Mouse (Mus musculus) induced T-regulatory cell, adult 2 months (primary cell): ENCODE results near the gene Grsf1.

Source experiments
- DNase-seq: peaks from one replicate; pipeline ENCODE4 v3.0.0-alpha.2; 2012; ENCODE audit warnings: low read depth

Grsf1 gene

DNA sequence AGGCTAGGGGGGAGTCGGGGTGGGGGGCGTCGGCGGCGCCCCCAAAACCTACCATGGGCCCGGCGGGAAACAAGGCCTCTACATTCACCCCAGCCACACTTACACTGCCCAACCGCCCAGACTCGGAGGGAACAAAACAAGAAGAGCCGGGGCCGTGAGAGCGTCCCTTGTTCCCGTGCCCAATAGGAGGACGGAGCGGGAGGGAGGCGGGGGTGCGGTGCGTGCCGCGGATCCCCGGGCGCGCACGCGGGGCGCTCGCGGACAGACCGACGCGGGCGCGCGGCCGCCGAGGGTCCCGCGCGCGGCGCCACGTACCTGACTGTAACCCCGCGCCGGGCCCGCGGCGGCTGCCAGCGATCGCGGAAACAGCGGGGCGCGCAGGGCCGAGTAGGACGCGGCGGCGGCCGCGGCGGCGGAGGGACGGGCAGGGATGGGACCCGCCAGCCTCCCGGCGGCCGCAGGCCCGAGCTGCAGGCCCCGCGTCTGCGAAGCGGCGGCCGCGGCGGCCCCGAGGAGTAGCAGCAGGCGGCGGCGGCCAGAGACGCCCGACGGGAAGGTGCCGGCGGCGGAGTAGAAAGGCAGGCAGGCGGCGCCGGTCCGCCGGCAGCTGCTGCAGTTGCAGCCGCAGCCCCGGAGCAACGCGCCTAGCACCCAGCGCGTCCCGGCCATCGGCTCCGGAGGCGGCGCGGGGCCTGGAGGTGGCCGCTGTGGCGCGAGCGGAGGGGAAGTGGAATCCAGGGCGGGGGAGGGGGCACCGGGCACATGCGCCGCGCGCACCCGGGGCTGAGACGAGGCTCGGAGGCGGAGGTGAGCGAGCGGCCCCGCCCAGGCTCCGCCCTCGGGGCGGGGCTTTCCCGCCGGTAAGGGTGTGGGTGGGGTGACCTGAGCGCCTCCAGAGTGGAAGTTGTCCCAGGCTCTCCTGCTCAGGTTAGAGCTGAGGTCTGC lies at the start of gene Grsf1:
Grsf1 (minus strand) TSS at position 729 of the 945 bp plus-strand sequence.
- DNase-seq, result peak; percentile 93

DNA sequence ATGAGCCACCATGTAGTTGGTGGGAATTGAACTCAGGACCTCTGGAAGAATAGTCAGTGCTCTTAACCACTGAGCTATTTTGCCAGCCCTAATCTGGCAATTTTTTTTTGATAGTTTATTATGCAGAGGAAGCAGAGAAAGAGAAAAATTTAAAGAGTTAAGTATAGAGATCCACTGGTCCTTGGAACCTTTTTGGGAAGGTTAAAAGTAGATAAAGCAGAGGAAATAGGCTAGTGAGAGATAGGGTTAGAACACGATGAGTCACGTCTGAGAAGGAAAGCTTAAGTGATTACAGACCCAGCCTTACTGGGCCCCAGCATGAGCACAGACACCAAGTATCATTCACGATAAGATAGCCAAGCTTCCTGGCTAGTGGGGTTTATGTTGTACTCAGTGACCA lies 48.1 kb upstream of the Grsf1 start:
- no peak for DNase-seq

DNA sequence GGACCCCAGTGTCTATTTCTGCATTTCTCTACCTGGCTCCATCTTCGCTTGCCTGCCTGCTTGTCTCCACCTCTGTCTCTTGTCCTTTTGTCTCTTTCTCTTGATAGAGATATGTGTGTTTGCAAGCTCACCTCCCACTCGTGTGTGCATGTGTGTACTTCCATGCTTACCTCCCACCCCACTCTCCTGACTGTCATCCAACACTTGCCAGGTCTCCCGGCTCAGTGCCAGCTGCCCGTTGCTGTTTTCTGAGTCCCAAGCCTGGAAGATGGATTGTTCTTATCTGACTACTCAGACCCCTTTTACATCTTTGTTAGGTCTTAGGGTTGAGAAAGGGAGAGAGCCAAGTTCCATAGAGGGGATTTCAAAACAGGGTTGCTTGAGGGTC lies 46.2 kb upstream of the Grsf1 start:
- DNase-seq, result no peak

DNA sequence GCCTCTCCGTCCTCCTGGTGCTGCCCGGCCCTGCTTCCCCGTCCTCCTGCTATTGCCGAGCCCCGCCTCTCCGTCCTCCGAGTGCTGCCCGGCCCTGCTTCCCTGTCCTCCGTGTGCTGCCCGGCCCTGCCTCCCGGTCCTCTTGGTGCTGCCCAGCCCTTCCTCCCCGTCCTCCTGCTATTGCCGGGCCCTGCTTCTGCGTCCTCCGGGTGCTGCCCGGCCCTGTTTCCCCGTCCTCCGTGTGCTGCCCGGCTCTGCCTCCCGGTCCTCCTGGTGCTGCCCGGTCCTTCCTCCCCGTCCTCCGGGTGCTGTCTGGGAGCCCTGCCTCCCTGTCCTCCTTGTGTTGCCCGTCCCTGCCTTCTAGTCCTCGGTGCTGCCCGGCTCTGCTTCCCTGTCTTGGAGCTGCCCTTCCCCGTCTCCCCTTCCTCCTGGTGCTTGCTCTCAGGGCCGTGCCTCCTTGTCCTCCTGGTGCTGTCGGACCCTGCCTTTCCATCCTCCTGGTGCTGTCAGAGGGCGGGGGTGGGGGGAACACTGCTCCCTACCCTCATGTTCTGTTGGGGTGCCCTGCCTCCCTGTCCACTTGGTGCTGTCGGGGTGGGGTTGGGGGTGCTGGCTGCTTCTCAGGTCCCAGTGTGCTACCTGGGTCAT lies 45.7 kb upstream of the Grsf1 start:
- peak; percentile 48 for DNase-seq

DNA sequence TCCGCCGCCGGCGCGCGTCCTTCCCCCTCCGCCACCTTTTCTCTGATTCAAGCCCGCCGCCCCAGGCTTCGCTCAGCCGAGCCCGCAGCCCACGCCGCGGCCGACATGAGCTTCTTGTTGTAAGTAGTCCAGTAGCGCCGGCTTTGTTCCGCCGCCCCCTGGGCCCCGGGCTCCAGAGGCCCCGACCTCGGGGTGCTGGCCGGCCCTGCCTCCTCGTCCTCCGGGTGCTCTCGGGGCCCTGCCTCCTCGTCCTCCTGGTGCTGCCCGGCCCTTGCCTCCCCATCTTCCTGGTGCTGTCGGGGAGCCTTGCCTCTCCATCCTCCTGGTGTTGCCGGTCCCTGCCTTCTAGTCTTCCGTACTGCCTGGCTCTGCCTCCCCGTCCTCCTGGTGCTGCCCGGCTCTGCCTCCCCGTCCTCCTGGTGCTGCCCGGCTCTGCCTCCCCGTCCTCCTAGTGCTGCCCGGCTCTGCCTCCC lies 45.1 kb upstream of the Grsf1 start:
- no peak for DNase-seq

DNA sequence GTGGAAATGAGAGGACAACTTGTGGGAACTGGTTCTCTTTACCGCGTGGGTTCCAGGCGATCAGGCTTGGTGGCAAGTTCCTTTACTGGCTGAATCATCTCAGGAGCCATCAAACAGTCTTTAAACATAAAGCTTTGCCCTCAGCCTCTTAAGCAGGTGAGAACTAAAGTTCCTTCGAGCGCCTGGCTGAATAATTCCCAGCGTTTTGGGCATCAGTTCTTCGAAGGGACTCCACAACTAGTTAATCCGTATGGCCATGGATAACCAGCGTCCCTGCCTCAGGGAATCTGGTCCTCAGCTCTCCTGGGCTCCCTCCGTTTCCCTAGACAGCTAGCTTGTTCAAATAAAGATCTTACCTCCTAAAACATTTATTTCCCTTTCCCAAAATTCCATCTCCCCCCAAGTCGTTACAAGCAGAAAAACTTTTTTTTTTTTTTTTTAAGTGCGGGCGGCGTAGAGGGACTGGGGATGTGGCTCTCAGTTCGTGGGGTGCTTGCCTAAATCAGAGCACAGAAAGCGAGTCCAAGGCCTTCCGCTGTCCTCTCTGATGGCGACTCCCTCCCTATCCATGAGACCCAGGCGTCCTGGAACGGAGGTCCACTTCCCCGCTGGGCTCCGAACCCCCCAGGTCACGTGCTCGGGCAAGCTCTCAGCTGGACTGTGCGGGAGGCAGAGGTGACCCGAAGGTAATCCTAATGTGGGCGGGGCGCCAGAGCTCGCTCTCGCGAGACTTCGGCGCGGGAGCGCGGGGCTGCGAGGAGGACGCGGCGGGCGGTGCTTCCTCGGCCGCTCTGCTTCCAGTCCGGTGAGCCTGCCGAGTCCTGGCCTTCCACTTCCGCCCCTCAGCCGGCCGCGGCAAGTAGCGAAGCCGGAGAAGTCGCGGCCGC lies 44.4 kb upstream of the Grsf1 start, which contains the start of gene Mob1b:
Mob1b (plus strand) TSS at position 740 of the 887 bp plus-strand sequence.
- peak; percentile 96 for DNase-seq

DNA sequence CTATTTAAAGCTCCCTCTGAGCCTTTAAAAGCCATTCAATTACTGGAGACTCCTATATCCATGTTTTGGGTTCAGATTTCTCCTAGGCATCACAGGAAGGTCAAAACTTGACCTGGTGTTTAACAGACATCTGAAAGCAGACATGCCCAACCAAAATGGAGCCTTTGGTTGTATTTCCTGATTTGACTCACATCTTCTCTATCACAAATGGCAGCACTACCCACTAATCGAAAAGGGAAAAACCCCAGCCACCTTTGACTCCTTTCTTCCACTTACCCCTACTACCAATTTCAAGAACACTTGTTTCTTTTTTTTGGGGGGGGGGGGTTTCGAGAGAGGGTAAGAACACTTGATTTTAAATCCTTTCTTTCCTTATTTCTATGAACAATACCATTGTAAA lies 41.0 kb upstream of the Grsf1 start:
- peak; percentile 46 for DNase-seq

DNA sequence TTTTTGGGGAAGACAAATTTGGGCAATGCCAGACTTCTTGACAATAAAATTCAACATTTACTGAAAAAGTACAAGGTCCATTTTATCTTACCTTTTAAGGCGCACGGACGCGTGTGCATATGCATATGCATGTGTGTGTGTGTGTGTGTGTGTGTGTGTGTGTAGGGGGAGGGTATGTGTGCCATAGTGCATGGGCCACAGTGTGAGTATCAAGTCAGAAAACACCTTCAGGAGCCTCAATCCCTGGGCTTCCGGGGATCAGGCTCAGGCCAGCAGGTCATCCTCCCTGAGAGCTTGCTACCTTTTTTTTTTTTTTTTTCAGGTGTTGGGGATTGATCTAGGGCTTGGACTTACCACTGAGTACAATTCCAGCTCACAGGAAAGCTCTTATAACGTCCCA lies 36.4 kb upstream of the Grsf1 start:
- DNase-seq, result no peak

DNA sequence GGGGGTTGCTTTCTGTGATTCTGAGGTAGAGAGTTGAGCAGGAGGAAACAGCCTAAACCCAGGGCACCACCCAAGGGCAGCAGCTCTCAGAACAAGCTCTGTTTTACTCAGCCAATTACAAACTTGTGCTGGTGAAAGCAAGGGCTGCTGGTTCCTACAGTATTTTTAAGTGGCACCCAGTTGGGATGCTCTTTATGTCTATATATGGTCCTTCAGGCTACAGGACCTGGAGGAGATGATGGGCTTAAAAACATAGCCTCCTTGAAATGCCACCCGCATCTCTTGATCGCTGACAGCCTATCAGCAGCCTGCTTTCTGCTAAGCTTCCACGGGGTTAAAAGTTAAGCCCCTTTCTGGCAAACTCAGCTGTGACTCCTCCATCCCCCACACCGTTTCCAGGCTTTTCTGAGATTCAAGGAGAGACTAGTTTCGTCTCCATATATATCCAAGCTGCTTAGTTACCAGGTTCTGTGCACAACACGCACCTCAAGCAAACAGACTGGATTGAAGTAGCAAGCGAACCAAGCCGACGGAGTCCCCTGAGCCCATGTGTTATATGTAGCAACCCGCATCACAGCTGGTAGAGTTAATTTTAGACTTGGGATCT lies 35.8 kb upstream of the Grsf1 start:
- DNase-seq, result no peak

DNA sequence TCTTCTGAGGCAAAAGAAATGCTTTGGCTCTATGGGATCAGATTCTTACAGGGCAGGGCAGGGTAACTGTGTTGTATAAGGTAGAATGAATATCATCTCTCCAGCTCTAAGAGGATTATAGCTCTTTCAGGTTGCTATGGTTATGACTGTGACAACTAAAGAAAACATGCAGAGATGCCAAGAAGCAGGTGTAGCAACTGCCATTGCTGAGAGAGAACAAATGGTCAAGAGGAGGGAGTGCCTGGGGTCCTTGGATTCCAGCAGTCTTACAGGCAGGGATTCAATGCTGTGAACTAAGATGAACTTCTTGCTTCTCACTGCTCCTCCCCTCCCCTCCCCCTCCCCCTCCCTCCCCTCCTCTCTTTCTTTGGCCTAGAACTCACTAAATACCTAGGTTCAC lies 35.2 kb upstream of the Grsf1 start:
- DNase-seq, result no peak

DNA sequence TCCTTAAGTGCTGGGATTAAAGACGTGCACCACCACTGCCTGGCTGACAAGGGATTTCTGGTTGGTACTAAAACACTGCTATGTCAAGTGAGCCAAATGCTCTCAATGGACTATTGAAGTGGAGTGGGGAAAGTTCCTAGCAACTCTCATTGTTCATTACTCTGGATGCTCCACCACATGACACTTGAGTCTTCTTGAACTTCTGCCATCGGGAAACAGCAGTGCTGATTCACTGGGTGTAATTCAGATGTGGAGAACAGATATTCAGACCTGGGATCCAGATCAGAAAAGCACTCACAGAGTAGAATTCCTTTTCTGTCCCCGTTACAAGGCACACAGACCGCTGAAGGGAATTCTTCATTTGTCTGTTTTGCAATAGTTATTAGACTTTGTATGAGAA lies 27.6 kb upstream of the Grsf1 start:
- DNase-seq, result no peak

DNA sequence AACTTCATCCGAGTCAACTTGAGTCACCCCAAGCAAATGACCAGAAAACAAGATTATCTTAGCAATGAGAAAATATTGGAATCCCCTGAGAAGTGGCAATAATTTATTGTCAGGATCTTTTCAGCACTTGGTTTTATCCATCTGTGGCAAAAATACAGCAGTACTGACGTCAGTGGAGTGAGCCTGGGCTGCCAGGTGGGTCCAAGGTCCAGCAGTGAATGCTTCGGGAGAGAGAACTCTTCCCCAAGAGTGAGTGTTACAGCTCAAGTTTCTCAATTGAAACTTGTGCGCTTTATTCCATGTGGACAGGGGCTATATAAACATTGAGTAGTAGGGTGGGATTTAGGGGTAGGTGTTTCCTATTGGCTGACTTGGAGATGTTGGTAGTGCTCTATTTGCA lies 26.1 kb upstream of the Grsf1 start:
- no peak for DNase-seq

DNA sequence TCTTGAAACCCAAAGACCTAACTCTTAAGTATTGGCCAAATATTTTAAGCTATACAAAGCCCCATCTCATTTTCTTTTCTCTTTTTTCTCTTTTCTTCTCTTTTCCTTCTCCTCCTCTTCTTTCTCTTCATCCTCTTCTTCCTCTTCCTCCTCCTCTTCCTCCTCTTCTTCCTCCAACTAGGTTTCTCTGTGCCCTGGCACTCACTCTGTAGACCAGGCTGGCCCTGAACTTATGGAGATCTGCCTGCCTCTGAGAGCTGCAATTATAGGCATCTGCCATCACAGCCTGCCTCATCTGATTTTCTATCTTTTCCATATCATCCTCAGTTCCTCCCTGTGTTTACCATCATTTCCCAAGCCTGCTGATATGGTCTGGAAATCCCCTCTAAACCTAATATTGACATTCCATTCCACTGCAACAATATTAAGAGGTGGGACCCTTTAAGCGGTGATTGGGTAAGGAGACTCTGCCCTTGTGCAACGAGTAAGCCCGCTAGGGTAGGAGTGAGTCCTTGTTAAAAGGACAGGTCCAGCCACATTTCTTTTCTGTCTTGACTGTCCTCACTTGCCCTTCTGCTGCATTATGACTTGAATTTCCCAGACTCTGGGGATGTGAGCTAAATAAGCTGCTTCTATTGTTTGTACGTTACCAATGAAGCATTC lies 23.4 kb upstream of the Grsf1 start:
- DNase-seq, result no peak

DNA sequence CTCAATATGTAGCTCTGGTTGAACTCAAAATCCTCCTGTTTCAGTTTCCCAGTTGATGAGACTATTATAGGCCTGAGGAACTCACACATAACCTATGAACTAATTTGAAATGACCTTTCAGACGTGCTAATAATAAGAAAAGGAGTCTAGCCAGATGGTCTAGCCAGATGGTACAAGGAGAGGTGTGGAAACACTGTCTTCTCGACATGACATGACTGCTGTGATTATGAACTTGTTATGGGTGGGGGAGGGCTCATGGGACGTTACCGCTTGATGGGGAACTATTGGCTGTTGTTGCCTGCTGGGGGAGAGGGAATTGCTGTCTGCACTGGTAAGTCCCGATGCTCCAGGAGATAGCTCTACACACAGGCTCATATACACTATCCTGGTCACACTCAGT lies 21.3 kb upstream of the Grsf1 start:
- DNase-seq, result no peak

DNA sequence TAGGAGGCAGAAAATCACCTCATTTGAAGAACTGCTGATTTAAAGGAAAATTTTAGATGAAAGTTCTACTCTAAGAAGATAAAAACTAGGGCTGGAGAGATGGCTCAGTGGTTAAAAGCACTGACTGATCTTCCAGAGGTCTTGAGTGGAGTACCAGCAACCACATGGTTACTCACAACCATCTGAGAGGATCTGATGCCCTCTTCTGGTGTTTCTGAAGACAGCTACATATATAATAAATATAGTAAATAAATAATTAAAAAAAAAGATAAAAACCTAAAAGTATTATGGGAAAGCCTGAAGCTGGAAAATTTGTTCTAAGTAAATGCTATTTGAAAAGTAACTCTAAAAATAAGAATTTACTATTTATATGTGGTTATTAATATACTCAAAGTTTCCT lies 17.1 kb upstream of the Grsf1 start:
- DNase-seq, result no peak

DNA sequence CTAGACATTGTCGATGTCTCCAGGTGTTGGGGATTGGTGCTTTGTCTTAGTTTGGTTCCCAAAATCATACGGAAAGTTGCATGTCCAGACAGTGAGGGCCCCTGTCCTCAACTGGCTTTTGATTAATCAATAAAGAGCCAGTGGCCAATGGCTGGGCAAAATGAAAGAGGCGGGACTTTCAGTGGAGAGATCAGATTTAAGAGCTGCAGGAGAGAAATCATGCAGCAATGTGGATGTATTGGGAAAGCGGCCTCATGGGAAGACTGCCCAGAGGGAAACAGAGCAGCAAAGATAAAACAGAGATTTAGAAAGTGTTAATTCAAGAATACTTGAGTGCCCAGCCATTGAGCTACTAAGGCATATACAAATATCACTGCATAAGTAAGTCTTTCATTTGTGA lies 16.6 kb upstream of the Grsf1 start:
- no peak for DNase-seq

DNA sequence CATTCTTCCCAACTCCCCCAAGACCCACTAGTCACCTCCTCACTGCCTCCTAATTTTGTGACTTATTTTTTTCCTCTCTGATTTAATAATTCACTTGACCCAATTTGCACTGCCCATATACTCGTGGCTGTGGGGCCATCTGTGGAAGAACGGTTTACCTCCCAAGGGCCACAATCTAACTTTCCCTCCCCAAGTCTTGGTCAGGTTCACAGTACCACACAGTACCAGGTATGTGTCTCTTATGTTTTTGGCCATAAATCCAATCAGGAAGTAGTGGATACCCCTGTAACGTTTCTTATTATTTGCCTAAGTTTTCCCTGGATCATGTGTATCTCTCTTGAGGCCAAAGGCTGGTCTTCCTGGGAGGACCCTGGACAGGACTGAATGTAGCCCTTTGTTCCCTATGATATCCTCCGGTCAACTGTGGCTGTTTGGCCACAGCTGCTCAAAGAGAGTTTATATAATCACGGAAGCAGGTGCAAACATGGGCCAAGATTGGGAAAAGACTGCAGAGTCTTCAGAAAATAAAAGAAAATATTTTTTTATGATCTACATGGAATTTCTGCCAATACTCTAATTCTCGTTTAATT lies 15.6 kb upstream of the Grsf1 start:
- no peak for DNase-seq

DNA sequence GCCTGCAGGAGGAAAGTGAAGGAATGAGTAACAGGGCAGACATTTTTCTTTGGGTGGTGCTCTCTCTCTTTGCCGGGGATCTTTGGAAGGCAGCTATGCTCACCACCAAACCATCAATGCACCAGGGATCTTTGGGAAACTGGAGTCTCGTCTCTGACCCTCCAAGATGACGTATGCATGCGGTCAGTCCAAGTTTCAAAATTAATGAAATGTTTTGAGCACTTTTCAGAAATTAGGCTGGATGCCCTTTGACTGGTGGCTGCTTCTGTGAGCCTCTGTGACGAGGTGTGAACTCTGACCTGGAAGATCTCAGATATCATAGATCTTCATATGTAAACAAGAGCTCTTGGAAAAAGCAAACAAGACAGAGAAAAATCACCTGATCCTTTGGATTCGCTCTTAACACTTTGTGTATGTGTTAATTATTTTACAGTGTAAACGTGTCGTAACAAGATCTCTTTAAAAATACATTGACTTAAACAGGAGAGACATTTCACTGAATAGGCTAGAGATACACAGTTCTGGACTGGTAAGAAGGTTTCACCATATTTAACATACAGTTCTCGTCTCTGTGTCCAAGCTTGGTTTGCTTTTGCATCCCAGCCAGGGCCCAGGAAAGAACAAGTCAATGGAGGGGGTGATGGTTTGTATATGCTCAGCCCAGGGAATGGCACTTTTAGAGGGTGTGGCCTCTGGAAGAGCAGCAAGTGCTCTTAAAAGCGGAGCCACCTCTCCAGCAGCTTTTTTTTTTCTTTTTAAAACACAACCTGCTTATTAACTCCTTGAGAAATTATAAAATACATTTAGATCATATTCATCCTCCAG lies 14.9 kb upstream of the Grsf1 start:
- no peak for DNase-seq

DNA sequence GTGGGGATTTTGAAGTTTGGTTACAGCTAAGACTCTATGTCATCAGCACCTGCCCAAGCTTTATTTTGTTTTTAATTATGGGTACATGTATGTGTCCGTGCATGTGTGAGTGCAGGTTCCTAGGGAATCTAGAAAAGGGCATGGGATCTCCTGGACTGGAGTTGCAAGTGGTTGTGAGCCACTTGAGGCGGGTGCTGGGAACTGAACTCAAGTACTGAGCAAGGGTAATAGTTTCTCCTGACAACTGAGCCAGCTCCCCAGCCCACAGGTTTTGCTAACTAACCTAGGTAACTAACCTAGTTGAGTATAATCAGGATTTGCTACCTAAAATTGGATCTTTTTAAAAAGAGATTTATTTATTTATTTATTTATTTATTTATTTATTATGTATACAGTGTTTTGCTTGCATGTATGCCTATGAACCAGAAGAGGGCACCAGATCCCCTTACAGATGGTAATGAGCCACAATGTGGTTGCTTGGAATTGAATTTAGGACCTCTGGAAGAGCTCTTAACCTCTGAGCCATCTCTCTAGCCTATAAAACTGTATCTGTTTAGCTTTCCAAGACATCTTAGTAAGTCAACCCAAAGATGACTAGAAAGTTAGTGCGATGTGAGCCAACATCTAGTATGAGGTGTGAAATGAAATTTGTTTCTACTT lies 13.4 kb upstream of the Grsf1 start:
- DNase-seq, result peak; percentile 68
